In genomic region chr6:113660492-113661352, GRCm38 (mm10) we compare ENCODE assay signal across 9 mouse cellular contexts. TPM values are rescaled to one million over a fixed set of nuclear protein-coding genes. Genes with fewer than 3 reads are reported as not detected.
DNase-seq lines count a peak whose midpoint lies in the region; ATAC-seq and TF ChIP-seq lines count a peak whose summit lies in the region.
"Had no signal": no experiment of that assay in that cellular context is flagged by ENCODE, and none has a peak within 500 bp of the region (broad histone marks: within the 10 kb centered on the region; RNA-seq: fewer than 3 reads in every experiment).

No protein-coding gene starts in this region.

- H3K4me1 ChIP-seq in liver, postnatal 0 days (ENCODE audit: insufficient read depth) = peaks cover 50% of the 10 kb centered on the region
- H3K4me1 ChIP-seq in cerebellum, adult 2 months (ENCODE audit: control insufficient read depth, insufficient read depth, low read length) = no peaks in the 10 kb centered on the region

- TF ChIP-seq EP300 in liver, postnatal 0 days (IDR thresholded peaks at IDR 0.05; ENCODE audit: low read depth) = no peak

- no peak for TF ChIP-seq POLR2A in cerebellum, adult 2 months (IDR thresholded peaks at IDR 0.05; ENCODE audit: borderline replicate concordance, insufficient read depth, low read length)

- peaks cover 4% of the 10 kb centered on the region; the same call in 1 of the 2 replicates for H3K9me3 ChIP-seq in liver, postnatal 0 days (ENCODE audit: low read length)

- H3K9ac ChIP-seq in liver, postnatal 0 days (replicated peaks) = peak overlapping the region; percentile 41; the same call in 1 of the 2 replicates

- no peaks in the 10 kb centered on the region for H3K27me3 ChIP-seq in liver, postnatal 0 days (ENCODE audit: insufficient read depth, low read length)
- H3K27me3 ChIP-seq in cerebellum, adult 2 months (ENCODE audit: control insufficient read depth, insufficient read depth, low read length) = no peaks in the 10 kb centered on the region

- peak overlapping the region; percentile 86 for H3K27ac ChIP-seq in liver, postnatal 0 days (ENCODE audit: low read depth)
- no peak overlapping the region for H3K27ac ChIP-seq in cerebellum, adult 2 months (ENCODE audit: insufficient read depth, low read length)

- H3K36me3 ChIP-seq in liver, postnatal 0 days (replicated peaks; ENCODE audit: insufficient read depth, low read length) = no peaks in the 10 kb centered on the region; the same call in 1 of the 2 replicates

- ATAC-seq in liver, postnatal 0 days = 0 out of 2 replicates have a peak, but pooled peaks have one; percentile 11

- TF ChIP-seq CTCF in liver, postnatal 0 days (IDR thresholded peaks at IDR 0.05; ENCODE audit: low read depth) = no peak
- TF ChIP-seq CTCF in cerebellum, adult 2 months (IDR thresholded peaks at IDR 0.05; ENCODE audit: borderline replicate concordance, insufficient read depth, low read depth, low read length) = no peak

- 53% methylated on average over 14 of the region's 14 CpGs for WGBS in liver, postnatal 0 days (ENCODE audit: insufficient replicate concordance)
- 65% methylated on average over 14 of the region's 14 CpGs for WGBS in cerebellum, adult 2 months

- no peak overlapping the region for H3K4me3 ChIP-seq in liver, postnatal 0 days (ENCODE audit: low read depth, low read length)
- no peak overlapping the region for H3K4me3 ChIP-seq in cerebellum, adult 2 months (replicated peaks; ENCODE audit: insufficient read depth, low read depth, low read length)

- peak; percentile 93 for DNase-seq in heart, adult 11 months
- DNase-seq in heart, postnatal 4 days = no peak
- peak; percentile 78 to 79 for DNase-seq in B cell, adult 2 months
- DNase-seq in brain, adult 2 months (ENCODE audit: low read depth, low spot score) = peak; percentile 23
- DNase-seq in liver, postnatal 0 days = peak; percentile 41
- no peak for DNase-seq in cerebellum, adult 11 months
- no peak for DNase-seq in yolk sac, embryonic 10.5 days (ENCODE audit: low spot score)
- no peak for DNase-seq in cerebellum, adult 2 months

- peak overlapping the region; percentile 36; the same call in 1 of the 2 replicates for H3K4me2 ChIP-seq in liver, postnatal 0 days (ENCODE audit: low read depth, low read length)

RNA-seq across cellular contexts. Expression of gene Irak2, which starts 22.5 kb away (rescaled TPM):
- 10 to 100 TPM in 1 of 2 experiments, 1 to 10 TPM in 1; 8.9 to 11.1 TPM for total RNA-seq in heart, postnatal 4 days (2021)
- polyA plus RNA-seq in liver, postnatal 0 days (2015; fragmentation: Nextera tagmentation; extraction: Ambion mirVana) = 9.2 and 10.8 TPM in 2 replicates
- 15.5 and 19.5 TPM in 2 replicates for polyA plus RNA-seq in cerebellum, adult 2 months (2012; rRNA removed)

RNA-seq across cellular contexts. Expression of gene Tatdn2, which starts 36.1 kb away (rescaled TPM):
- total RNA-seq in heart, postnatal 4 days (2021) = 10 to 100 TPM; 76.2 to 80.7 TPM
- 0.62 and 0.83 TPM in 2 replicates for polyA plus RNA-seq in liver, postnatal 0 days (2015; fragmentation: Nextera tagmentation; extraction: Ambion mirVana)
- polyA plus RNA-seq in cerebellum, adult 2 months (2012; rRNA removed) = 28.9 and 31.0 TPM in 2 replicates

RNA-seq across cellular contexts. Expression of gene Vhl, which starts 37.0 kb away (rescaled TPM):
- 10 to 100 TPM; 13.6 to 18.6 TPM for total RNA-seq in heart, postnatal 4 days (2021)
- polyA plus RNA-seq in liver, postnatal 0 days (2015; fragmentation: Nextera tagmentation; extraction: Ambion mirVana) = 10.0 and 12.9 TPM in 2 replicates
- polyA plus RNA-seq in cerebellum, adult 2 months (2012; rRNA removed) = 43.9 and 50.1 TPM in 2 replicates

RNA-seq across cellular contexts. Expression of gene Brk1, which starts 56.1 kb away (rescaled TPM):
- total RNA-seq in heart, postnatal 4 days (2021) = 100 to 1,000 TPM; 101 to 102 TPM
- polyA plus RNA-seq in liver, postnatal 0 days (2015; fragmentation: Nextera tagmentation; extraction: Ambion mirVana) = 88.5 and 88.9 TPM in 2 replicates
- 224 and 238 TPM in 2 replicates for polyA plus RNA-seq in cerebellum, adult 2 months (2012; rRNA removed)

RNA-seq across cellular contexts. Expression of gene Ghrl, which starts 59.0 kb away (rescaled TPM):
- not detected for total RNA-seq in heart, postnatal 4 days (2021)
- 0.70 TPM in 1 of 2 replicates, not detected in the other for polyA plus RNA-seq in liver, postnatal 0 days (2015; fragmentation: Nextera tagmentation; extraction: Ambion mirVana)
- 0.73 and 1.4 TPM in 2 replicates for polyA plus RNA-seq in cerebellum, adult 2 months (2012; rRNA removed)
- total RNA-seq: left cerebral cortex, adult 8-10 months had no signal

Comparison
In these comparisons a context has a peak if more than half of its experiments do, and no peak if none do; other contexts are left out.
1. DNase-seq: peak in heart, adult 11 months (single experiment), B cell, adult 2 months (2 of 2), brain, adult 2 months (single experiment) and liver, postnatal 0 days (single experiment); none in heart, postnatal 4 days (single experiment), cerebellum, adult 11 months (single experiment), yolk sac, embryonic 10.5 days (single experiment) and cerebellum, adult 2 months (0 of 2).
2. RNA of gene Tatdn2, which starts 36.1 kb away (polyA plus RNA-seq): 28.9 to 31.0 TPM in cerebellum, adult 2 months; 0.62 to 0.83 TPM in liver, postnatal 0 days; every median in the first group is over 10 times any median in the second.